Mouse (Mus musculus) induced T-regulatory cell, adult 2 months (primary cell): Measurements from ENCODE around the gene Klf16.

Experiments
- DNase-seq: peaks from one replicate; pipeline ENCODE4 v3.0.0-alpha.2; 2012; ENCODE audit warnings: low read depth

Gene Klf16

DNA sequence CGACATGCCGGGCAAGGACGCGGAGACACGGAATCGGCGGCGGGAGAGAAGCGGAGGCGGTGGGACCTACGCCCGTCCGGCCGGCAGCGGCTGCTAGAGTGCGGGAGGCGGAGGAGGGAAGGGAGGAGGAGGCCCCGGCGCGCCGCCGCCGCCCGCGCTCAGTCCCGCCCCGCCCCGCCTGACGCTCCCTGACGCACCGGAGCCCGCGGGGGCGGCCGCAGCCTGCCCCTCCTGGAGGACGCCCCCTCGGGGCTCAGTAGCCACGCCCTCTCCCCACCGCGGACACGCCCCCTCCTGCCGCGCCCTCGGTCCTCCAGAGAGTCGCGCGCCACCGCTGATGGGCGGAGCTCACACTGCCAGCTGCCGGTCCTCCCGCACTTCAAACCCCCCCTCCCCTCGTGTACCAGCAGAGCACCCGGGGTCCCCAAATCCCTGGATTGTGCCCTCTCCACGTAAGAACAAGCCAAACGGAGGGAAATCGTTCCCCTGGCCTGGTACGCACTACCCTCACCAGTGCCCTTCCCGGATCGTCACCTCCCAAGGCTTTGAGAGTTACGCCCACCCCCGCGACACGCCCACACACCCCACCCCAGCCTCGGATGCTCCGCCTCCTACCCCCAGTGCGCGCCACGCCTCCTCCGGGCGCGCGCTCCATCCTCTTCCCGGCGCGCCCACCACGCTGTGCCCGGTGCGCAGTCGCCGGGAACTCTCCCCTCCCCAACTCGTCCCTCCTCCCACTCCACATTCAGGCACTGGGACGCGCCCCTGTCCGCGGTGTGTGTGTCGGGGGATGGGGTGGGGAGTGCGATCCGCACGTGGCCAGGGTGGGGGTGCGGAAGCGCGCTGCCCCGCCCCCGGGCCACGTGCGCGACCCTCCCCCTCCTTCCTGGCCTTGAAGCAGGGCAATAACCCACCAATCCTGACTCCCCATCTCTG, at the start of gene Klf16:
Gene Klf16, minus strand, starts transcription at position 127 of the 936 bp plus-strand sequence.
- peak; percentile 99 for DNase-seq

DNA sequence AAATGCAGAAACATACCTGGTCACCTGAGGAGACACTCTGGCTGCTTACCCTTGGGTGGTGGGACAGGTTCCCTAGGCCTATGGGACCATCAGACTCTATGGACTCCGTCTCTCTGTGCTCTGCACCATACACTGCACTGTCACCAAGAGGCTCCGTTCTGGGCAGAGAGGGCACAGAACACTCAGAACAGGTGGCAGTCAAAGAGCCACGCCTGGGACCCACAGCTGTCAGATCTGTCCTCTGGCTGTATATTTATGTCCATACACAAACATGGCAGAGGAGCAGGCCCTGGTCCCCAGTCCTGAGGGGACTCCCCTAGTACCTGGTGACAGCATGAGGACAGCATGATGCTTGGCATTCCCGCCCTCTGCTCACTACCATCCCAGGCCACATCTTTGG, 48.6 kb upstream of the Klf16 start:
- DNase-seq: no peak

DNA sequence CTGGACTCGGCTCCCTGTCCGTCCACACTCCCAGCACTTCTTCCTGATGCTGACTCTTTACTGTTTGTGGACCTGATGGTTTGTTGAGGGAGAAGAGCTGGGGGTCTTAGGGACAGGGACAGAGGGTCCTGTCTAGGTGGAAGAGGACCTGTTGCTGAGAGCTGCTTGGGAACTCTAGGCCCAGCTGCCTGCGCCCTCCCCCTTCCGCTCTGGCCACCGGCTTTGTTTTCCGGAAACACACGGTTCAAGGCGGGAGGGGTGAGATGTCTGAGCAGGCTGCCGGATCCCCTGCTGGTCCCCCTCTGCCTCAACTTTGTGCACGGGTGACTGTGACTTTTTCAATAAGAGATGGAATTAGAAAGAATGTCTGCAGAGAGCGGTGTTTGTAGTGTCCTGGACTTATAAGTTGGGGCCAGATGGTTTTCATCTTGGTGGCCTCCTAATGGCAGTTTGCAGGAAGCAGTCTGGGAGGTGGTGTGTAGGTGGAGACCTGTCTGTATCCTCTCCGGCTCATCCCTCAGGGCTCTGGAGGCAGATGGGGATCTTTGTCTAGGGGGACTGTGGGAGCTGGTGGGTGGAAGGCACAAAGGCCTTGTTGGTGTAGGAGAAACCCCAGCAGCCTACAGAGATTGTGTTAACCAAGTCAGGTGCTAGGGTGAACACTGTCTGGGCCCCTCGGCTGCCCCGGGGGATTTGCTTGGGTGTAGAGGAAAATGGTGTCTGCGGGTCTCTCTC, 46.5 kb upstream of the Klf16 start:
- DNase-seq: peak; percentile 83

DNA sequence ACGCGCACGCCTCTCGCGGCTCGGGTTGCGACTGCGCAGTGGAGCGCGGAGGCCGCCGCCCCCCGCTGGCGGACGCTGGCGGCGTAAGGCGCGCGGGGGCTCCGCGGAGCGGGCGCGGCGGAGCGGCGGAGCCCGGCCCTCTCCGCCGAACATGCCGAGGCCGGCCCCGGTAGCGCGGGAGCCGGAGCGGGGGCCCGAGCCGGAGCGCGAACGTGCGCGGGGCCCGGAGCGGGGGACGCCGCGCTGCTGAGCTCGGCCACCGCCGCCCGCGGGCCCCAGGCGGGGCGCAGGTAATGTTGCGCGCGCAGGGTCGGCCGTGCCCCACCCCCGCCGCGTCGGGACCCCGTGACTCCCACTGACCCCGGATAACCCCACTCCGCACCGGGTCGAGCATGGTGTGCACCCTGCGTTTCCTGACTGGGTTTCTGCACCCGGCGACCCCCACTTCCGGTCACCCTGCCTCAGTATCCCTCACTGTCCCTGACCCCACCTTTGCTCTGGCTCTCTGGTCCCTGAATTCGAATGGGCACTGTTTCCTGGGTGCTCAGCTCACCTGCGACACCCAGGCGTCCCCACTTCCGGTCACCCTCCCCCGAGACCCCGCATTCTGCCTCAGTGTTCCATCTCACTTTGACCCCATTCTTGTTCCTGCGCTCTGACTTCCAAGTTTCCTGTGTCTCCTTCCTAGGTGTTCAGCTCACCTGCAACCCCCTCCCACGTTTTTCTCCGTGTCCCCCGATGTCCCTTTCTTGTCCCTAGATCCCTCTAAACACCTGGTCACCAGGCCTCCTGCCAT, 45.7 kb upstream of the Klf16 start, which contains the start of gene Csnk1g2:
Gene Csnk1g2, plus strand, starts transcription at position 178 of the 796 bp plus-strand sequence.
- DNase-seq: peak; percentile 82

DNA sequence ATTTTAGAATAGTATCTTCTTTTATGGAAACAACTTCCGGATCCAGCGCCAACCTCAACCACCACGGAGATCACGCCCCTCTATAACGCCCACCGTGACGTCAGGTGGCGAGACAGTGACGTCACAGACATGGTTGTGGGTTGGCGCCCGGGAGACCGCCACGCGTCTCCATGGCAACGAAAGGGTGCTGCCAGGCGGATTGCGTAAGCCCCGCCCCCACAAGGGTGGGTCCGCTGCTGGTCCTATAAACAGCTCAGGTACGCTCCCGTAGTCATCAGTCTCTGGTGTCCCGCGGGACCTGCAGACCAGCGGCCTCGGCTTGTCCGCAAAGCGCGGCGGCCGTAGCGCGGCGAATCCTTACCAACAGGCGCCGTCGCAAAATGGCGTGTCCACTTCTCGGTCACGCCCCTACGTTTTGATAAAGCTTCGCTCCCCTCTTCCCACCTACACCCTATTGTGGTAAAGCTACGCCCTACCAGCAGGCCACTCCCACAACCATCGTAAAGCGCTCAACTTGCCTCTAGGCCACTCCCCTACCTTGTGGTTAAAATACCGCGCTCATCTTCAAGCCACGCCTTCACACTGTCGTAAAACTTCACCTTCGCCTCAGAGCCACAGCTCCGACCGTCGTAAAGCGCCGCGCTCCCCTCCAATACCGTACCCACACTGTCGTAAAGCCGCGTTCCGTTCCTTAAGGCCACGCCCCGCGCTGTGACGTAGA, 45.0 kb upstream of the Klf16 start:
- peak; percentile 100 for DNase-seq

DNA sequence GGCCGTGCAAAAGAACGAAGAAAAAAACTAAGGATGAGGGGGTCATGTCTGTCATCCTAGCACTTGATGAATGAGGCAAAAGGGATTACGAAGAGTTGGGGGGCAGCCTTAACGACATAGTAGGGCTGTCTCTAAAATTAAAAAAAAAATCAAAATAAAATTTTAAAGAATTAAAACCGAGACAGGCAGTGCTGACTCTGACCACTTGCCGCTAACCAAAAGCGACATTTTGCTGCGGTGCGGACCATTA, 44.5 kb upstream of the Klf16 start:
- no peak for DNase-seq

DNA sequence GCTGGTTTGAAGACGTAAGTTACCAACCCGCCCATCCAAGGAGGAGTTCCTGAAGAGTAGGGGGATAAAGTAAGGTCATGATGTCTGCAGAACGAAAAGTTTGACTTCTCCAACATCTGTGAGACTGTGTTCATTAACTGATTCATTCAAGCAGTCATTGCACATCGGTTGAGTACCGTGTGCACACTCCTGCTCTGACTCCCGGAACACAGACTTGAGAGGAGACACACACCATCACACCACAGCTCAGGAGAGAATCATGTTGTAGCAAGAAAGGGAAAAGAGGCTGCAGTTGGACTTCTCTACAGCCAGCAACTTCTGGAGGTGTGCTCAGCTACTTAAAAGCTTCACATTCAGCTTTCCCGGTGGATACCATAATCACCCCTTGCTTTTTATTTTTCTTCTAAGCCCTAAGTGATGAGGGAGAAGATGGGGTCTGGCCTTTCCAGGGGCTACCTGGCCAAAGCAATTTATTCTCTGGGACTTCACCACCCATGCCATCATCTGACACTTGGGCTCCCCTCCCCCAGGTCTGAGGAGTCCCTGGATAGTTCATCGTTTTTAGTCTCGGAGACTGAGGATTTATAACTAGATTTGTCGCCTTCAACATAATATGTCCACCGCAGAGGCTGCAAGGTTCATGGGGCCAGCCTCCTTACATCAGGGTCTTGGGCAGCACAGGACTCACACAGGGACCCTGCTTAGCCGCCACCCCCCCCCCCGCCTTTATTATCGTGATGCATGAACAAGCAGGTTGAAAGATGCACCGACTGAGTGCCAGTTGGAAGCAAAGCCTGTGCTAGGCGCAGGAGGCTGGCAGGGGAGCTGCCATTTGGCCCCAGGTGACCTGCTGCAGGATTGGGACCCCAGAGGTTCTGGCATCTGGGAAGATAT, 43.9 kb upstream of the Klf16 start:
- DNase-seq: no peak

DNA sequence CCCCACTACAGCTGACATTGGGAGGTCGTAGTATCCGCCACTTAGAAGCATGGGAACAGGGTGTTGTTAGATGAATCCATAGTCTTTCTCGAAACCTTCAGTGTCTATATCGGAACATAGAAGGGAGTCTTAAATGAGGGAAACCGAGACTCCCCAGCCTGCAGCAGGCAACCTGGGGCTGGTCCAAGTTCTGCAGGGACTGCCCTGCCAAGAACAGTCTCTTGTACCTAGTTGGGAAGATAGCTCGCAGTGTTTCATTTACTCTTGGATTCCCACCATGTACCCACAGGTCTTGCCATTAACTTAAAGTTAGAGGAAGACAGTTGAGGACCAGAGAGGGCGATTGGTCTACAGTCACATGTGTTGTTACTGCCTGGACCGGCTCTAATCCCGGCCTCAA, 43.2 kb upstream of the Klf16 start:
- peak; percentile 20 for DNase-seq

DNA sequence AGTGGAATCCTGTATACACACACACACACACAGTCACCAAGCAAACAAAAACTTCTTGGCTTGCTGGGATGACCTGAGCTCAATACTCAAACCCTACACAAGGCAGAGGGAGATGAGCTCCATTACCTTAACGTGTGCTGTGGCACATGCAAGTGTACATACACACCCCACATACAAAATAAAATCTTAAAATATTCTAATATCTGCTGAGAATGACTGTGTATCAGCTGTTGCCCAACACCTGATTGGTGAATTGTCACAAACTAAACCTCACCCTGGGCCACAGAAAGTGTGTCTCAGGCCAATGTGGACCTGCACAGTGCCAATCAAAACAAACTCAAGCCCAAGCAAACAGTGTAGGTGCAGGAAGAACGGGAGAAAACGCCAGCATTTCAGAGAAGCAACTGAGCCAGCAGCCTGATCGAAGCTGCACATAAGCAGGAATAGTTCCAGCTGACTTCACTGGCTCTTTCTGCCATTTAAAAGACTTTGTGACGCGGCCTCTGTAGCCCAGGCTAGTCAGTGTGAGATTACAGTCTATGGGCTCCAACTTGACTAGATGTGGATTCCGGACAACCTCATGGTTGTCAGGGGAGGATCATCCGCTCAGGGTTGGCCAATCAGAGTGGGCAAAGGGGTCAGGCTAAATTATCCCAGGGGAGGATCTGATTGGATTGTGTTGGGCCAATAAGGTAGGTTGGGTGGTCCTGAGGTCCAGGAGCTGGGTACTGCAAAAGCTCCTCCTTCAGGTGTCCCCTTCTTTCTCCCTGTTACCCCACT, 42.5 kb upstream of the Klf16 start:
- peak; percentile 18 for DNase-seq

DNA sequence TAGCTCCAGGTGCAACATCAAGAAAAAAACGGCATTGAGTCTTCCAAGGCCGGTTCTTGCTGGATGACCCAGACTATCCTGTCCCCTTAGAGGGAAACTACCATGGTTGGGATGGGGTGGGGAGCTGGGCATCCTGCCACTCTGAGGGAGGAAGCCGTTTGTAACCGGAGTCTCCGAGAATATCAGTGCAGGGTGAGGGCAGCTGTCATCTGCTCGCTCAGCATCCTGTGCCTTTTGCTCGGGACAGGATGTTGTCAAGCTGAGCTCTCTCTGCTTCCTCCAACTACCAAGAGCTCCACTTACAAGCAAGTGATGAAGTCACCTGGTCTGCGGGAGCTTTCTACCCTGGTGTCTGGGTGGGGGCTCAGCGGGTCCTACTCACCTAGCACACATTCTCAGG, 41.1 kb upstream of the Klf16 start:
- DNase-seq: peak; percentile 86

DNA sequence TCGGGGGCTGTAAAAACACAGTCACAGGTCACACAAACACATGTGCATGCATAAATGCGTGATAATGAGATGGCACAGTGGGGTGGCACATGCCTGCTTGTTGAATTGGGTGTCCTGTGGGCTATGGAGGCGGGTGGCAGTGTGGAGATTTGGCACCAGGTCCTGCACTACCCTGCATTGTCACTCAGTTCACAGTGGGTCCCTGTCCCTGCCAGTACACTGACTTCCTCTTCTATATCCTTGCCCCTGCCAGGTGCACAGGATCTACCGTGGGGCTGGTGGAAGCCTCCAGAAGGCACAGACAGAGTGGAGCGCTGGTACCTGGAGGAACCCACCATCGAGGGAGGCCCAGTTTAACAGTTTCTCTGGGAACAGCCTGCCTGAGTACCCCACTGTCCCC, 37.2 kb upstream of the Klf16 start:
- no peak for DNase-seq

DNA sequence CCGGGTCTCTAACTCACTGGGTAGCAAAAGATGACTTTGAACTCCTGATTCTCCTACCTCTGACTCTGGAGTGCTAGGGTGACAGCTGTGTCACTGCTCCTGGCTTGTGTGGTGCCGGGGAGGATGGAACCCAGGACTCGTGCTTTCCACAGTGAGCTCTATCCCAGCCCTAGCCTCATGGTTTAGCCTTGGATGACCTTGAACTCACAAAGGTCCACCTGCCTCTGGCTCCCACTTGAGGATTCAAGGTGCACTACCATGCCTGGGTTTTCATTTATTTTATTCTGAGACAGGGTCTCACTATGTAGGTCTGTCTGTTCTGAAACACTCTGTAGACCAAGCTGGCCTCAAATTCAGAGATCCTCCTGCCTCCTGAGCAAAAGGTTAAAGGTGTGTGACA, 36.7 kb upstream of the Klf16 start:
- no peak for DNase-seq

DNA sequence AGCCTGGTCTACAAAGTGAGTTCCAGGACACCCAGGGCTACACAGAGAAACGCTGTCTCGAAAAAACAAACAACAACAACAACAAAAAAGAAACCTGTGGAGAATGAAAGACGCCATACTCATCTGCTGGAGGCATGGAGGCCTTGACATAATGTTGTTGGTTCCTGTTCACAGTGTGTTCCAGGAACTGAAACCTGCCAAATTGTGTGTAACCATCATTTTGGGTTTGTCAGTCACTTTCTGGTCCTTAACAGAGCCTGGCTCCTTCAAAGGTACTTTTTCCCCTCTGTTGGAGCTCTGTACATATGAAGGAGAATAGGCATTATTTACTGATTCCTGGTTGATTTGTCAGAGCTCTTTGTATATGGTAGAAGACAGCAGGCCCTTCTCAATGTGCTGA, 34.8 kb upstream of the Klf16 start:
- no peak for DNase-seq

DNA sequence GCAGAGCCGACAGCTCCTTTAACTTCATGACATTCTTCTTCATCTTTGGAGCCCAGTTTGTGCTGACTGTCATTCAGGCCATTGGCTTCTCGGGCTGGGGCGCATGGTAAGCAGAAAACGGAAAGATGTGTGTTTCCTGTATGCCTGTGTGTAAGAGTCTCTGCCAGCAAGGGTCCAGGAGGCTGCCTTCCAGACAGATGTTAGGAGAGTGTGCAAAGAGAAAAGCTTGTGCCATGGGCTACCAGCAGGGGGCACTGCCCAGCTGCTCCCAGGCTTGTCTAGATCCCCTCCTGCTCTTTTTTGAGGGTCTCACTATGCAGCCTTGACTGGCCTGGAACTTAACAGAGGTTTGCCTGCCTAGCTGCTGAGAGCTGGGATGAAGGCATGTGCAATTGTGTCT, 33.9 kb upstream of the Klf16 start:
- peak; percentile 78 for DNase-seq

DNA sequence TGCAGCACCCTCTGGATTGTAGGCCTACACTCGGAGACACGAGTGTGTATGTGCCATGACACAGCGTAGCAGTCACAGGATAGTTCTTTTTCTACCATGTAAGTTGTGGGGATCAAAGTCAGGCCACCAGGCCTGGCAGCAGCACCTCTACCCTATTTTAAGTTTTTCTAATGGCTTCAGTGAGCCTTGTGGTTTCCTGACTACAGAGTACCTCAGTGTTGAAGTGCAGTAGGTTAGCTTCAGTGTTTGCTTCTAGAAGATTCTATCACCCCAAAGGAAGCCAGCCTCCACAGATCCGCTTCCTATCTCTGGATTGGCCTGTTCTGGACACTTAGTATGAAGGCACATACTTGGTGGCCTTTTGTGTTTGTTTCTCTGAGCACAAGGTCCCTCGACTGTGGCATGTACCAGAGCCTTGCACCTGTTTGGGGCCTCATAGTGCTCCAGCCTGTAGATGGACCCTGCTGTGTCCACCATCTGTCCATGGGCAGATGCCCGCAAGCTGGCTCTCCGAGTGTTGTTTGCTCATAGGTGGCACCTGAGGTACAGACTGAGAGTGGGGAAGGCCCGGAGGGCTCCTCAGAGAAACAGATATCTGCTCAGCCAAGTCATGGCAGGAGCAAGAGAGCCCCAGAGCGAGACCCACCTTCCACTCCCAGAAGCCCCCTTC, 33.1 kb upstream of the Klf16 start:
- DNase-seq: peak; percentile 22

DNA sequence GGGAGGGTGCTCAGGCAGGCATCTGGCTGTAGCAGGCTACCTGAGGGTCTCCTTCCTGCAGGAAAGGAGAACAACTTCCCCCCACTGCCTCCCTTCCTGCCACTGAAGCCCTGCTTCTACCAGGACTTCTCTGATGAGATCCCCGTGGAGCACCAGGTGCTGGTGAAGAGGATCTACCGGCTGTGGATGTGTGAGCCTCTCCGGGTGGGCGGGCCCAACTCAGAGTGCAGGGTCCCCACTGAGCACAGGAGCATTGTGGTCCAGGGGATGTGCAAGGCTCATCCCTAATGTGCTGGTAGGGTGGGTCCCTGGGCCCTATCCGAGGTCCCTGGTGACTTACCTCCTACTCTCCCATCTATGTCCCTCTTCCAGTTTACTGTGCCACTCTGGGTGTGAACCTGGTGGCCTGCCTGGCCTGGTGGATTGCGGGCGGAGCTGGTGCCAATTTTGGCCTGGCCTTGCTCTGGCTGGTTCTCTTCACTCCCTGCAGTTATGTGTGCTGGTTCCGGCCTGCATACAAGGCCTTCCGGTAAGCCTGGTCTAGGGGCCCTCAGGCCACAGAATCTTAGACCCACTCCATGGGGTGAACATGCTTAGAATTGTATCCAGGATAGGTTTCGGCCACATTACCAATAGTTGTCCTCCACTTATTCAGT, 32.3 kb upstream of the Klf16 start:
- DNase-seq: no peak

DNA sequence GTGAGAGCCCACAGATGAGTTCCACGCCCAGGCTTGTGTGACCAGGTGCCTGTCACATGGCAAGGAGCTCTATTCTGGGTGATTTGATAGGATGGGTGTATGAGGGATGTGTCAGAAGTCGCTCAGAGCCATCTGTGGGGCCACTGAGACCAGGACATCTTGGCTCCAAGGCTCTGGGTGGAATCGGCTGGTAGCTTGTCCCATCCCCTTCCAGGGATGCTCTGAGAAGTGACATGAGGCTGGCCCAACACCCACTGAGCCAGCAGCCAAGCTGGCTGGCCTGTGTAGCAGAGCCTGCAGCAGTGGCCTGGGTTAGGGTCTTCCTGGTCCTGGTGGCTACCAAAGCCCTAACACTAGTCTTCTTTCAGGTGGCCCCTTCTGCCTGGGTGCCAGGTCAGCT, 31.3 kb upstream of the Klf16 start:
- no peak for DNase-seq

DNA sequence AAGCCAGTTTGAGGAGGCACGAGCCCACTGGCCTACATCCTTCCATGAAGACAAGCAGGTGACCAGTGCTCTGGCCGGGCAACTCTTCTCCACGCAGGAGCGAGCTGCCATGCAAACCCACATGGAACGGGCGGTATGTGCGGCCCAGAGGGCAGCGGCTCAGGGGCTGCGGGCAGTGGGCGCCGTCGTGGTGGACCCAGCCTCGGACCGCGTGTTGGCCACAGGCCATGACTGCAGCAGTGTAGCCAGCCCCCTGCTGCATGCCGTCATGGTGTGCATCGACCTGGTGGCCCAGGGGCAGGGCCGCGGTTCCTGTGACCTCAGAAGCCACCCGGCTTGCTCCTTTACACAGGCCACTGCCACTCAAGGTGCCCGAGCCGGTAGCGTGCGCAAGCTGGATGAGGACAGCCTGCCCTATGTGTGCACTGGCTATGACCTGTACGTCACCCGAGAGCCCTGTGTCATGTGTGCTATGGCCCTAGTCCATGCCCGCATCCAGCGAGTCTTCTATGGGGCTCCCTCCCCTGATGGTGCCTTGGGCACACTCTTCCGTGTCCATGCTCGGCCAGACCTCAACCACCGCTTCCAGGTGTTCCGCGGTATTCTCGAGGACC, 29.7 kb upstream of the Klf16 start:
- no peak for DNase-seq

DNA sequence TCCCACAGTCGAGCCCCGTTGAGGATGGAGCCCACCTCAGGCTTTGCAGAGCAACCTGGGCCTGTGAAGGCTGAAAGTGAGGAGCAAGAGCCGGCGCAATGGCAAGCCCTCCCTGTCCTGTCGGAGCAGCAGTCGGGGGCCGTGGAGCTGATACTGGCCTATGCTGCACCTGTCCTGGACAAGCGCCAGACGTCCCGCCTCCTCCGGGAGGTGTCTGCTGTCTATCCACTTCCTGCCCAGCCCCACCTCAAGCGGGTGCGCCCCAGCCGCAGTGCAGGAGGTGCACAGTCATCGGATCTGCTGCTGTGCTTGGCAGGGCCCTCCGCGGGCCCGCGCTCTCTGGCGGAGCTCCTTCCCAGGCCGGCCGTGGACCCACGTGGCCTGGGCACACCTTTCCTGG, 29.2 kb upstream of the Klf16 start:
- DNase-seq: peak; percentile 83
